In the genomic region with DNA sequence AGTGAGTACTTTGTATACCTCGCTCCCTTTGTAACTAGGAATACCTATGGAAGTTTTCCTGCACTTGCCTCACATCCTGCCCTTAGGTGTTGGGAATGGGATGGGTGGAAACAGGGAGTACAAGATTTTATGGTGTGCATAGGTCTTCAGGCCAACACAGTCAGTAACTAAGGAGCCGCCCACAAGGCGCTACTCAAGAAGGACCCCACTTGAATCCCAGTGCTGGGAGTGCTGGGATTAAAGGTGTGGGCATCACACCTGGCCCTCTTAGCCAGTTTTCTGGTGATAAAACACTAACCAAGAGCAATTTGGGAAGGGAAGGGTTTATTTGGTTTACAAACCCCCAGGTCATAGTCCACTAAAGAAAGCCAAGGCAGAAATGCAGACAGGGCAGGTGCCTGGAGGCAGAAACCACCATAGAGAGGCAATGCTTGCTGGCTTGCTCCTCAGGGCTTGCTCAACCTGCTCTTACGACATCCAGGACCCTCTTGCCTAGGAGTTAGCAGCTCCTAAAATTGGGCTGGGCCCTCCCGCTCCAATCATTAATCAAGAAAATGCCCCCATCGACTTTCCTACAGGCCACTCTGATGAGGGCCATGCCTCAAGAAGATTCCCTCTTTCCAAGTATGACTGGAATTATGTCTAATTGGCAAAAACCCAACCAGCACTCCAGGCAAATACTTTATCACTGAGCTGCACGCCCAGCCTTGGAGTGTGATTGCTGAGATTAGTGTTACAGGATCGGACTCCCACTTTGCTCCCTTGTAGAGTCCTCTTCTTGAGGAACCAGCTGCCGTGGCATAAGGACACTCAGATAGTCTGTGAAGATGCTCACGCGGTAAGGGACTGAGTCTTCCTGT, we compare ENCODE assay signal across 22 mouse cellular contexts. TPM values are rescaled to one million over a fixed set of nuclear protein-coding genes. Genes with fewer than 3 reads are reported as not detected.
DNase-seq lines count a peak whose midpoint lies in the region; ATAC-seq and TF ChIP-seq lines count a peak whose summit lies in the region.
"Had no signal": no experiment of that assay in that cellular context is flagged by ENCODE, and none has a peak within 500 bp of the region (broad histone marks: within the 10 kb centered on the region; RNA-seq: fewer than 3 reads in every experiment).

No protein-coding gene starts in this region.

- H3K4me2 ChIP-seq in kidney, postnatal 0 days (ENCODE audit: low read length) = no peak overlapping the region
- H3K4me2 ChIP-seq in lung, embryonic 14.5 days = no peak overlapping the region
- no peak overlapping the region for H3K4me2 ChIP-seq in stomach, postnatal 0 days (replicated peaks; ENCODE audit: low read depth)
- H3K4me2 ChIP-seq in hindbrain, embryonic 11.5 days (replicated peaks; ENCODE audit: low read depth, low read length) = no peak overlapping the region
- H3K4me2 ChIP-seq: forebrain, embryonic 13.5 days; hindbrain, embryonic 15.5 days; limb, embryonic 12.5 days; liver, embryonic 11.5 days; midbrain, embryonic 11.5 days; neural tube, embryonic 15.5 days had no signal

- TF ChIP-seq EP300 in stomach, postnatal 0 days (optimal IDR thresholded peaks at IDR 0.05) = no peak

- no peaks in the 10 kb centered on the region for H3K36me3 ChIP-seq in kidney, postnatal 0 days (ENCODE audit: insufficient read depth, low read length)
- no peaks in the 10 kb centered on the region for H3K36me3 ChIP-seq in lung, embryonic 14.5 days (ENCODE audit: insufficient read depth)
- no peaks in the 10 kb centered on the region for H3K36me3 ChIP-seq in stomach, postnatal 0 days (ENCODE audit: control insufficient read depth, insufficient read depth, low read length)
- no peaks in the 10 kb centered on the region for H3K36me3 ChIP-seq in hindbrain, embryonic 11.5 days (ENCODE audit: control insufficient read depth, insufficient read depth, low read length)
- H3K36me3 ChIP-seq: heart, embryonic 10.5 days; hindbrain, embryonic 15.5 days; limb, embryonic 12.5 days; neural tube, embryonic 15.5 days had no signal

- 68% methylated on average over 11 of the region's 11 CpGs for WGBS in kidney, postnatal 0 days
- 55% methylated on average over 11 of the region's 11 CpGs for WGBS in lung, embryonic 14.5 days
- WGBS in stomach, postnatal 0 days = 58% methylated on average over 11 of the region's 11 CpGs
- WGBS in hindbrain, embryonic 11.5 days = 84% methylated on average over 11 of the region's 11 CpGs

- TF ChIP-seq CTCF in kidney, postnatal 0 days (IDR thresholded peaks at IDR 0.05; ENCODE audit: low read depth) = no peak
- no peak for TF ChIP-seq CTCF in lung, embryonic 14.5 days (IDR thresholded peaks at IDR 0.05; ENCODE audit: low read depth)
- no peak for TF ChIP-seq CTCF in stomach, postnatal 0 days (IDR thresholded peaks at IDR 0.05; ENCODE audit: low read depth)

- no peak for ATAC-seq in kidney, postnatal 0 days (replicated peaks; ENCODE audit: low FRiP score, low read depth)
- ATAC-seq in lung, embryonic 14.5 days (ENCODE audit: insufficient read depth) = peak; percentile 64
- peak; percentile 51; the same call in 1 of the 2 replicates for ATAC-seq in stomach, postnatal 0 days (ENCODE audit: low FRiP score, low TSS enrichment)
- ATAC-seq in hindbrain, embryonic 11.5 days (ENCODE audit: low FRiP score) = no peak
- ATAC-seq: forebrain, embryonic 13.5 days had no signal

- no peaks in the 10 kb centered on the region for H3K9me3 ChIP-seq in kidney, postnatal 0 days (replicated peaks; ENCODE audit: low read length)
- H3K9me3 ChIP-seq in lung, embryonic 14.5 days (ENCODE audit: low read depth, low read length) = no peaks in the 10 kb centered on the region
- H3K9me3 ChIP-seq in stomach, postnatal 0 days (ENCODE audit: control insufficient read depth, low read length) = no peaks in the 10 kb centered on the region
- H3K9me3 ChIP-seq in hindbrain, embryonic 11.5 days (ENCODE audit: control insufficient read depth, low read length) = no peaks in the 10 kb centered on the region
- H3K9me3 ChIP-seq: forebrain, embryonic 13.5 days; heart, embryonic 10.5 days; hindbrain, embryonic 15.5 days; limb, embryonic 12.5 days; neural tube, embryonic 15.5 days had no signal

- no peaks in the 10 kb centered on the region for H3K27me3 ChIP-seq in kidney, postnatal 0 days (ENCODE audit: insufficient read depth, low read length)
- H3K27me3 ChIP-seq in lung, embryonic 14.5 days (ENCODE audit: insufficient read depth, low read length) = no peaks in the 10 kb centered on the region
- no peaks in the 10 kb centered on the region for H3K27me3 ChIP-seq in stomach, postnatal 0 days (ENCODE audit: control insufficient read depth, insufficient read depth, low read length)
- H3K27me3 ChIP-seq in hindbrain, embryonic 11.5 days (ENCODE audit: control insufficient read depth, insufficient read depth, low read length) = no peaks in the 10 kb centered on the region
- H3K27me3 ChIP-seq: forebrain, embryonic 13.5 days; hindbrain, embryonic 15.5 days; limb, embryonic 12.5 days; neural tube, embryonic 15.5 days had no signal

- DNase-seq in kidney, postnatal 0 days (ENCODE audit: low spot score) = peak; percentile 54
- DNase-seq in kidney, adult 8-10 months = no peak
- DNase-seq in lung, embryonic 14.5 days = peak; percentile 76
- DNase-seq in lung, postnatal 4 days = peak; percentile 33 to 59
- no peak for DNase-seq in stomach, postnatal 0 days (ENCODE audit: low spot score)
- no peak for DNase-seq in hindbrain, embryonic 11.5 days (ENCODE audit: low spot score)
- no peak for DNase-seq in spleen, postnatal 36 days (ENCODE audit: low spot score in 2 of 2)
- DNase-seq in urinary bladder, postnatal 36 days (ENCODE audit: low spot score in 2 of 2) = no peak
- DNase-seq: adrenal gland, postnatal 14 days; cerebellum, adult 8-10 months; heart, postnatal 4 days; kidney, adult 18-20 months; kidney, postnatal 10 days; thymus, adult 18-20 months had no signal

- H3K4me3 ChIP-seq in kidney, postnatal 0 days (replicated peaks; ENCODE audit: low read depth, low read length) = no peak overlapping the region
- H3K4me3 ChIP-seq in lung, embryonic 14.5 days (ENCODE audit: low read depth, low read length) = no peak overlapping the region
- H3K4me3 ChIP-seq in stomach, postnatal 0 days (ENCODE audit: low read depth, low read length) = no peak overlapping the region
- no peak overlapping the region for H3K4me3 ChIP-seq in hindbrain, embryonic 11.5 days (ENCODE audit: low read depth, low read length)
- H3K4me3 ChIP-seq: forebrain, embryonic 13.5 days; heart, embryonic 10.5 days; hindbrain, embryonic 15.5 days; limb, embryonic 12.5 days; neural tube, embryonic 15.5 days had no signal

- no peaks in the 10 kb centered on the region for H3K4me1 ChIP-seq in kidney, postnatal 0 days (replicated peaks; ENCODE audit: insufficient read depth, low read length)
- no peaks in the 10 kb centered on the region for H3K4me1 ChIP-seq in lung, embryonic 14.5 days (ENCODE audit: insufficient read depth)
- H3K4me1 ChIP-seq in stomach, postnatal 0 days (replicated peaks; ENCODE audit: control insufficient read depth, insufficient read depth) = no peaks in the 10 kb centered on the region
- no peaks in the 10 kb centered on the region for H3K4me1 ChIP-seq in hindbrain, embryonic 11.5 days (replicated peaks; ENCODE audit: control insufficient read depth, insufficient read depth, low read length)
- H3K4me1 ChIP-seq: forebrain, embryonic 13.5 days; heart, embryonic 10.5 days; hindbrain, embryonic 15.5 days; limb, embryonic 12.5 days; neural tube, embryonic 15.5 days had no signal

- H3K27ac ChIP-seq in kidney, postnatal 0 days = no peak overlapping the region
- H3K27ac ChIP-seq in lung, embryonic 14.5 days (ENCODE audit: low read depth) = no peak overlapping the region; the same call in 1 of the 2 replicates
- H3K27ac ChIP-seq in stomach, postnatal 0 days (replicated peaks) = no peak overlapping the region
- no peak overlapping the region for H3K27ac ChIP-seq in hindbrain, embryonic 11.5 days (ENCODE audit: low read depth, low read length)
- H3K27ac ChIP-seq: forebrain, embryonic 13.5 days; heart, embryonic 10.5 days; hindbrain, embryonic 15.5 days; limb, embryonic 12.5 days; macrophage; neural tube, embryonic 15.5 days had no signal

- H3K9ac ChIP-seq in kidney, postnatal 0 days (ENCODE audit: low read depth, low read length) = no peak overlapping the region
- no peak overlapping the region for H3K9ac ChIP-seq in lung, embryonic 14.5 days
- H3K9ac ChIP-seq in stomach, postnatal 0 days (ENCODE audit: low read length) = no peak overlapping the region
- no peak overlapping the region for H3K9ac ChIP-seq in hindbrain, embryonic 11.5 days (ENCODE audit: low read depth, low read length)
- H3K9ac ChIP-seq: forebrain, embryonic 13.5 days; hindbrain, embryonic 15.5 days; limb, embryonic 12.5 days; neural tube, embryonic 15.5 days had no signal

RNA-seq across cellular contexts. Expression of gene Lrp10, which starts 9.0 kb away (rescaled TPM):
- polyA plus RNA-seq in kidney, postnatal 0 days (2015; fragmentation: Nextera tagmentation; extraction: Ambion mirVana) = 76.5 and 78.4 TPM in 2 replicates
- polyA plus RNA-seq in lung, embryonic 14.5 days (2014; fragmentation: Nextera tagmentation; extraction: Ambion mirVana) = 46.1 and 46.2 TPM in 2 replicates
- polyA plus RNA-seq in stomach, postnatal 0 days (2015; fragmentation: Nextera tagmentation; extraction: Ambion mirVana) = 59.3 and 70.0 TPM in 2 replicates
- polyA plus RNA-seq in hindbrain, embryonic 11.5 days (2014; fragmentation: Nextera tagmentation; extraction: Ambion mirVana) = 19.7 and 19.9 TPM in 2 replicates

RNA-seq across cellular contexts. Expression of gene Rem2, which starts 21.0 kb away (rescaled TPM):
- polyA plus RNA-seq in kidney, postnatal 0 days (2015; fragmentation: Nextera tagmentation; extraction: Ambion mirVana) = 4.3 and 4.4 TPM in 2 replicates
- 8.1 and 8.3 TPM in 2 replicates for polyA plus RNA-seq in lung, embryonic 14.5 days (2014; fragmentation: Nextera tagmentation; extraction: Ambion mirVana)
- 0.47 and 0.59 TPM in 2 replicates for polyA plus RNA-seq in stomach, postnatal 0 days (2015; fragmentation: Nextera tagmentation; extraction: Ambion mirVana)
- polyA plus RNA-seq in hindbrain, embryonic 11.5 days (2014; fragmentation: Nextera tagmentation; extraction: Ambion mirVana) = 37.3 and 40.0 TPM in 2 replicates
- polyA plus RNA-seq: macrophage had no signal

RNA-seq across cellular contexts. Expression of gene Mmp14, which starts 23.5 kb away (rescaled TPM):
- 107 and 114 TPM in 2 replicates for polyA plus RNA-seq in kidney, postnatal 0 days (2015; fragmentation: Nextera tagmentation; extraction: Ambion mirVana)
- 182 and 187 TPM in 2 replicates for polyA plus RNA-seq in lung, embryonic 14.5 days (2014; fragmentation: Nextera tagmentation; extraction: Ambion mirVana)
- polyA plus RNA-seq in stomach, postnatal 0 days (2015; fragmentation: Nextera tagmentation; extraction: Ambion mirVana) = 63.9 and 70.4 TPM in 2 replicates
- 71.2 and 73.1 TPM in 2 replicates for polyA plus RNA-seq in hindbrain, embryonic 11.5 days (2014; fragmentation: Nextera tagmentation; extraction: Ambion mirVana)

RNA-seq across cellular contexts. Expression of gene Mrpl52, which starts 28.2 kb away (rescaled TPM):
- polyA plus RNA-seq in kidney, postnatal 0 days (2015; fragmentation: Nextera tagmentation; extraction: Ambion mirVana) = 357 and 408 TPM in 2 replicates
- 274 and 280 TPM in 2 replicates for polyA plus RNA-seq in lung, embryonic 14.5 days (2014; fragmentation: Nextera tagmentation; extraction: Ambion mirVana)
- polyA plus RNA-seq in stomach, postnatal 0 days (2015; fragmentation: Nextera tagmentation; extraction: Ambion mirVana) = 312 and 339 TPM in 2 replicates
- polyA plus RNA-seq in hindbrain, embryonic 11.5 days (2014; fragmentation: Nextera tagmentation; extraction: Ambion mirVana) = 206 and 231 TPM in 2 replicates

RNA-seq across cellular contexts. Expression of gene Slc7a7, which starts 37.3 kb away (rescaled TPM):
- polyA plus RNA-seq in kidney, postnatal 0 days (2015; fragmentation: Nextera tagmentation; extraction: Ambion mirVana) = 27.8 and 36.4 TPM in 2 replicates
- 7.4 and 7.6 TPM in 2 replicates for polyA plus RNA-seq in lung, embryonic 14.5 days (2014; fragmentation: Nextera tagmentation; extraction: Ambion mirVana)
- 9.3 and 9.5 TPM in 2 replicates for polyA plus RNA-seq in stomach, postnatal 0 days (2015; fragmentation: Nextera tagmentation; extraction: Ambion mirVana)
- polyA plus RNA-seq in hindbrain, embryonic 11.5 days (2014; fragmentation: Nextera tagmentation; extraction: Ambion mirVana) = 4.3 and 4.8 TPM in 2 replicates

Comparison
In these comparisons a context has a peak if more than half of its experiments do, and no peak if none do; other contexts are left out.
1. DNase-seq: peak in kidney, postnatal 0 days (single experiment), lung, embryonic 14.5 days (single experiment) and lung, postnatal 4 days (2 of 2); none in kidney, adult 8-10 months (0 of 2), stomach, postnatal 0 days (single experiment), hindbrain, embryonic 11.5 days (single experiment), spleen, postnatal 36 days (0 of 2) and urinary bladder, postnatal 36 days (0 of 2).
2. ATAC-seq: peak in lung, embryonic 14.5 days (single experiment) and stomach, postnatal 0 days (single experiment); none in kidney, postnatal 0 days (single experiment) and hindbrain, embryonic 11.5 days (single experiment).